In genomic region chr3:131565257-131565610, GRCm38 (mm10) we compare ENCODE assay signal across 9 mouse cellular contexts. TPM values are rescaled to one million over a fixed set of nuclear protein-coding genes. Genes with fewer than 3 reads are reported as not detected.
DNase-seq lines count a peak whose midpoint lies in the region; ATAC-seq and TF ChIP-seq lines count a peak whose summit lies in the region.
"Had no signal": no experiment of that assay in that cellular context is flagged by ENCODE, and none has a peak within 500 bp of the region (broad histone marks: within the 10 kb centered on the region; RNA-seq: fewer than 3 reads in every experiment).

No protein-coding gene starts in this region.

- no peak for DNase-seq in gastrocnemius, adult 2 months
- DNase-seq in gastrocnemius, postnatal 14 days = no peak
- no peak for DNase-seq in spleen, adult 2 months (ENCODE audit: low read depth in 1 of 2, low spot score in 2 of 2)
- no peak for DNase-seq in spleen, adult 12 weeks (ENCODE audit: low spot score)
- DNase-seq in hindbrain, embryonic 11.5 days (ENCODE audit: low spot score) = no peak
- no peak for DNase-seq in urinary bladder, postnatal 25 days (ENCODE audit: low spot score)

- no peak for TF ChIP-seq CTCF in gastrocnemius, adult 2 months (IDR thresholded peaks at IDR 0.05)
- no peak for TF ChIP-seq CTCF in spleen, adult 2 months (IDR thresholded peaks at IDR 0.05; ENCODE audit: extremely low read depth, insufficient read depth, insufficient read length, insufficient replicate concordance)

- no peak for TF ChIP-seq POLR2A in spleen, adult 2 months (IDR thresholded peaks at IDR 0.05; ENCODE audit: low read depth, low read length)

- ATAC-seq in hindbrain, embryonic 11.5 days (ENCODE audit: low FRiP score) = no peak
- ATAC-seq in liver, embryonic 15.5 days (ENCODE audit: insufficient read depth) = no peak
- ATAC-seq in inflammation-experienced regulatory T-cells, adult 6 months = no peak

- H3K27ac ChIP-seq in gastrocnemius, adult 2 months = peak overlapping the region; percentile 91
- H3K27ac ChIP-seq in spleen, adult 2 months (ENCODE audit: insufficient read depth, low read length) = peak overlapping the region; percentile 67; the same call in 1 of the 2 replicates
- peak overlapping the region; percentile 92 for H3K27ac ChIP-seq in hindbrain, embryonic 11.5 days (ENCODE audit: low read depth, low read length)
- H3K27ac ChIP-seq in liver, embryonic 15.5 days (replicated peaks) = 0 out of 2 replicates have a peak overlapping the region, but pooled peaks have one; percentile 48

- peak overlapping the region; percentile 88 for H3K4me3 ChIP-seq in gastrocnemius, adult 2 months
- H3K4me3 ChIP-seq in spleen, adult 2 months (ENCODE audit: extremely low read depth, insufficient read depth, insufficient read length) = peak overlapping the region; percentile 91
- H3K4me3 ChIP-seq in hindbrain, embryonic 11.5 days (ENCODE audit: low read depth, low read length) = peak overlapping the region; percentile 84
- peak overlapping the region; percentile 77 for H3K4me3 ChIP-seq in liver, embryonic 15.5 days (replicated peaks)

- 3% methylated on average over 9 of the region's 9 CpGs for WGBS in spleen, adult 2 months
- WGBS in hindbrain, embryonic 11.5 days = 6% methylated on average over 9 of the region's 9 CpGs
- 8% methylated on average over 9 of the region's 9 CpGs for WGBS in liver, embryonic 15.5 days (ENCODE audit: insufficient replicate concordance)

- H3K4me1 ChIP-seq in spleen, adult 2 months (ENCODE audit: control insufficient read depth, insufficient read depth, insufficient read length) = no peaks in the 10 kb centered on the region; the same call in 1 of the 2 replicates
- H3K4me1 ChIP-seq in hindbrain, embryonic 11.5 days (replicated peaks; ENCODE audit: control insufficient read depth, insufficient read depth, low read length) = peaks cover 5% of the 10 kb centered on the region
- peaks cover 25% of the 10 kb centered on the region for H3K4me1 ChIP-seq in liver, embryonic 15.5 days (replicated peaks)

- intact Hi-C loops in gastrocnemius, adult 2 months (cut with DNase I) = no loop called here
- intact Hi-C loops in gastrocnemius, postnatal 14 days (cut with DNase I; ENCODE audit: low total_unique reads) = no loop called here

- H3K27me3 ChIP-seq in spleen, adult 2 months (ENCODE audit: control insufficient read depth, insufficient read depth, low read length) = no peaks in the 10 kb centered on the region
- H3K27me3 ChIP-seq in hindbrain, embryonic 11.5 days (ENCODE audit: control insufficient read depth, insufficient read depth, low read length) = no peaks in the 10 kb centered on the region
- no peaks in the 10 kb centered on the region for H3K27me3 ChIP-seq in liver, embryonic 15.5 days
- H3K27me3 ChIP-seq: Patski had no signal

- peak overlapping the region; percentile 58 for H3K4me2 ChIP-seq in hindbrain, embryonic 11.5 days (replicated peaks; ENCODE audit: low read depth, low read length)
- H3K4me2 ChIP-seq in liver, embryonic 15.5 days = peak overlapping the region; percentile 92

- H3K9ac ChIP-seq in hindbrain, embryonic 11.5 days (ENCODE audit: low read depth, low read length) = peak overlapping the region; percentile 87
- H3K9ac ChIP-seq in liver, embryonic 15.5 days = peak overlapping the region; percentile 66

- no peaks in the 10 kb centered on the region for H3K9me3 ChIP-seq in hindbrain, embryonic 11.5 days (ENCODE audit: control insufficient read depth, low read length)
- H3K9me3 ChIP-seq in liver, embryonic 15.5 days (replicated peaks) = no peaks in the 10 kb centered on the region

- no peaks in the 10 kb centered on the region for H3K36me3 ChIP-seq in spleen, adult 2 months (ENCODE audit: control insufficient read depth, insufficient read depth, low read length)
- H3K36me3 ChIP-seq in hindbrain, embryonic 11.5 days (ENCODE audit: control insufficient read depth, insufficient read depth, low read length) = no peaks in the 10 kb centered on the region
- no peaks in the 10 kb centered on the region for H3K36me3 ChIP-seq in liver, embryonic 15.5 days (replicated peaks)

RNA-seq across cellular contexts. Expression of gene Papss1, which starts 0.7 kb away (rescaled TPM):
- 1 to 10 TPM; 4.1 to 5.6 TPM for total RNA-seq in gastrocnemius, adult 2 months (2021)
- 10 to 100 TPM; 11.1 to 14.2 TPM for total RNA-seq in gastrocnemius, postnatal 14 days (2021)
- polyA plus RNA-seq in spleen, adult 2 months (2012; rRNA removed) = 10.6 and 11.2 TPM in 2 replicates
- 83.8 and 86.9 TPM in 2 replicates for polyA plus RNA-seq in hindbrain, embryonic 11.5 days (2014; fragmentation: Nextera tagmentation; extraction: Ambion mirVana)
- 7.9 and 8.5 TPM in 2 replicates for polyA plus RNA-seq in liver, embryonic 15.5 days (2015; fragmentation: Nextera tagmentation; extraction: Ambion mirVana)
- 10 to 100 TPM; 20.0 to 29.9 (median 20.4) TPM for polyA plus RNA-seq in inflammation-experienced regulatory T-cells, adult 6 months (2017; shearing (Covaris generic))
